Mouse (Mus musculus) retina, adult 2 months (tissue): ENCODE results near the gene Arih1.
"Not testable (repeated sequence)": the region's sequence is repeated elsewhere in the genome, so short reads cannot be mapped to it uniquely, and the experiment has no call there.

Experiments used
- DNase-seq: peaks from one replicate; pipeline ENCODE4 v3.0.0-alpha.2; 2012; ENCODE audit warnings: low read depth, low spot score

The Arih1 gene

GRCm38 (mm10) chr9:59458997-59459510 lies 27.4 kb downstream of the Arih1 start:
- no peak for DNase-seq

GRCm38 (mm10) chr9:59458416-59458815 lies 28.0 kb downstream of the Arih1 start:
- DNase-seq, result no peak

- no peak for DNase-seq
Measured at GRCm38 (mm10) chr9:59457671-59458070, 28.7 kb downstream of the Arih1 start.

GRCm38 (mm10) chr9:59455404-59456068 lies 30.9 kb downstream of the Arih1 start:
- no peak for DNase-seq

- no peak for DNase-seq
Measured at GRCm38 (mm10) chr9:59433729-59434128, 52.7 kb downstream of the Arih1 start.

GRCm38 (mm10) chr9:59431626-59432025 lies 54.8 kb downstream of the Arih1 start:
- no peak for DNase-seq

- no peak for DNase-seq
Measured at GRCm38 (mm10) chr9:59420487-59420886, 65.9 kb downstream of the Arih1 start.

- no peak for DNase-seq
Measured at GRCm38 (mm10) chr9:59407271-59407670, 79.1 kb downstream of the Arih1 start.

- DNase-seq, result no peak
Measured at GRCm38 (mm10) chr9:59389086-59389485, 97.3 kb downstream of the Arih1 start.

GRCm38 (mm10) chr9:59388311-59388710 lies 98.1 kb downstream of the Arih1 start:
- no peak for DNase-seq

- no peak for DNase-seq
Measured at GRCm38 (mm10) chr9:59387461-59387860, 99.0 kb downstream of the Arih1 start.

- no peak for DNase-seq
Measured at GRCm38 (mm10) chr9:59375626-59376025, 110.8 kb downstream of the Arih1 start.

- no peak for DNase-seq
Measured at GRCm38 (mm10) chr9:59369646-59370045, 116.8 kb downstream of the Arih1 start.

GRCm38 (mm10) chr9:59369220-59369619 lies 117.2 kb downstream of the Arih1 start:
- no peak for DNase-seq

GRCm38 (mm10) chr9:59360487-59360886 lies 125.9 kb downstream of the Arih1 start:
- not testable (repeated sequence) for DNase-seq

- not testable (repeated sequence) for DNase-seq
Measured at GRCm38 (mm10) chr9:59358041-59358440, 128.4 kb downstream of the Arih1 start.

GRCm38 (mm10) chr9:59353253-59353639 lies 133.2 kb downstream of the Arih1 start, which contains the start of gene Bbs4:
TSS of gene Bbs4 (minus strand) at chr9:59353508.
- DNase-seq, result peak; percentile 80

GRCm38 (mm10) chr9:59352586-59353252 lies 133.7 kb downstream of the Arih1 start:
- DNase-seq, result peak; percentile 68

GRCm38 (mm10) chr9:59346176-59346575 lies 140.2 kb downstream of the Arih1 start:
- DNase-seq, result no peak

- DNase-seq, result no peak
Measured at GRCm38 (mm10) chr9:59340002-59340401, 146.4 kb downstream of the Arih1 start.

GRCm38 (mm10) chr9:59339107-59339506 lies 147.3 kb downstream of the Arih1 start:
- no peak for DNase-seq

- DNase-seq, result no peak
Measured at GRCm38 (mm10) chr9:59338411-59338810, 148.0 kb downstream of the Arih1 start.
